Mouse (Mus musculus): ENCODE measurements at regions not wholly inside any gene's neighbourhood (a gene's known extent, or its start where the extent isn't known, plus 50 kb on each side); places are given as distances from the start of the nearest gene placed in this dataset.
"Not testable (repeated sequence)": the region's sequence is repeated elsewhere in the genome, so short reads cannot be mapped to it uniquely, and the experiment has no call there.

- no peak for ATAC-seq
- Histone ChIP-seq H3K4me2 (ENCODE audit: low read length) (no peak overlapping the region), H3K4me1 (ENCODE audit: control insufficient read depth, insufficient read depth, low read length) (no peaks in the 10 kb centered on the region), H3K27me3 (ENCODE audit: control insufficient read depth, insufficient read depth, low read depth, low read length) (peaks cover 6% of the 10 kb centered on the region; the same call in 1 of the 2 replicates), H3K9me3 (replicated peaks; ENCODE audit: control insufficient read depth, low read length, poor library complexity, severe bottlenecking) (no peaks in the 10 kb centered on the region), H3K27ac (ENCODE audit: low read length) (no peak overlapping the region), H3K36me3 (ENCODE audit: control insufficient read depth, insufficient read depth, low read length) (no peaks in the 10 kb centered on the region), H3K9ac (ENCODE audit: low read depth, low read length) (no peak overlapping the region), H3K4me3 (ENCODE audit: low read depth, low read length) (no peak overlapping the region)
- WGBS: 56% methylated on average over 2 of the region's 2 CpGs
Observed at GRCm38 (mm10) chr9:43857988-43858387, 114.2 kb downstream of the Nectin1 start.

- Histone ChIP-seq H3K27ac (ENCODE audit: low read length) (no peak overlapping the region), H3K36me3 (ENCODE audit: control insufficient read depth, insufficient read depth, low read length) (no peaks in the 10 kb centered on the region), H3K9me3 (replicated peaks; ENCODE audit: control insufficient read depth, low read length, poor library complexity, severe bottlenecking) (no peaks in the 10 kb centered on the region), H3K9ac (ENCODE audit: low read depth, low read length) (no peak overlapping the region), H3K4me2 (ENCODE audit: low read length) (no peak overlapping the region), H3K27me3 (ENCODE audit: control insufficient read depth, insufficient read depth, low read depth, low read length) (peaks cover 6% of the 10 kb centered on the region; the same call in 1 of the 2 replicates), H3K4me1 (ENCODE audit: control insufficient read depth, insufficient read depth, low read length) (peaks cover 4% of the 10 kb centered on the region), H3K4me3 (ENCODE audit: low read depth, low read length) (no peak overlapping the region)
- 26% methylated on average over 6 of the region's 6 CpGs for WGBS
- no peak for ATAC-seq
Observed at GRCm38 (mm10) chr9:43858761-43859160, 115.0 kb downstream of the Nectin1 start.

- peaks cover 10% of the 10 kb centered on the region for H3K4me1 ChIP-seq (ENCODE audit: control insufficient read depth, insufficient read depth, low read length)
- peaks cover 6% of the 10 kb centered on the region; the same call in 1 of the 2 replicates for H3K27me3 ChIP-seq (ENCODE audit: control insufficient read depth, insufficient read depth, low read depth, low read length)
- H3K9me3 ChIP-seq (replicated peaks; ENCODE audit: control insufficient read depth, low read length, poor library complexity, severe bottlenecking): no peaks in the 10 kb centered on the region
- WGBS: 91% methylated on average over 2 of the region's 2 CpGs
- no peak overlapping the region for H3K4me3 ChIP-seq (ENCODE audit: low read depth, low read length)
- no peaks in the 10 kb centered on the region for H3K36me3 ChIP-seq (ENCODE audit: control insufficient read depth, insufficient read depth, low read length)
- no peak overlapping the region for H3K9ac ChIP-seq (ENCODE audit: low read depth, low read length)
- no peak overlapping the region for H3K27ac ChIP-seq (ENCODE audit: low read length)
- no peak for ATAC-seq
- H3K4me2 ChIP-seq (ENCODE audit: low read length): no peak overlapping the region
Observed at GRCm38 (mm10) chr9:43860264-43860663, 116.5 kb downstream of the Nectin1 start.

- H3K27ac ChIP-seq (ENCODE audit: low read length): no peak overlapping the region
- WGBS: 32% methylated on average over 10 of the region's 10 CpGs
- H3K4me1 ChIP-seq (ENCODE audit: control insufficient read depth, insufficient read depth, low read length): peaks cover 10% of the 10 kb centered on the region
Observed at GRCm38 (mm10) chr9:43861375-43861774, 117.6 kb downstream of the Nectin1 start.

GRCm38 (mm10) chr9:43862034-43862433 lies 118.2 kb downstream of the Nectin1 start:
- WGBS: 32% methylated on average over 11 of the region's 11 CpGs
- not testable (repeated sequence) for H3K27ac ChIP-seq (ENCODE audit: low read length); ATAC-seq; H3K9me3 ChIP-seq (replicated peaks; ENCODE audit: control insufficient read depth, low read length, poor library complexity, severe bottlenecking); H3K9ac ChIP-seq (ENCODE audit: low read depth, low read length); H3K4me2 ChIP-seq (ENCODE audit: low read length); H3K4me3 ChIP-seq (ENCODE audit: low read depth, low read length); H3K27me3 ChIP-seq (ENCODE audit: control insufficient read depth, insufficient read depth, low read depth, low read length); H3K36me3 ChIP-seq (ENCODE audit: control insufficient read depth, insufficient read depth, low read length)
- H3K4me1 ChIP-seq (ENCODE audit: control insufficient read depth, insufficient read depth, low read length): peaks cover 10% of the 10 kb centered on the region

More at GRCm38 (mm10) chr9:43861375-43861774, 117.6 kb downstream of the Nectin1 start:
- Histone ChIP-seq H3K36me3 (ENCODE audit: control insufficient read depth, insufficient read depth, low read length) (no peaks in the 10 kb centered on the region), H3K4me2 (ENCODE audit: low read length) (no peak overlapping the region), H3K9ac (ENCODE audit: low read depth, low read length) (no peak overlapping the region), H3K9me3 (replicated peaks; ENCODE audit: control insufficient read depth, low read length, poor library complexity, severe bottlenecking) (no peaks in the 10 kb centered on the region), H3K27me3 (ENCODE audit: control insufficient read depth, insufficient read depth, low read depth, low read length) (peaks cover 6% of the 10 kb centered on the region; the same call in 1 of the 2 replicates), H3K4me3 (ENCODE audit: low read depth, low read length) (no peak overlapping the region)
- ATAC-seq: no peak

- H3K4me2 ChIP-seq (ENCODE audit: low read length): peak overlapping the region; percentile 35
- H3K9me3 ChIP-seq (replicated peaks; ENCODE audit: control insufficient read depth, low read length, poor library complexity, severe bottlenecking): no peaks in the 10 kb centered on the region
- H3K4me3 ChIP-seq (ENCODE audit: low read depth, low read length): no peak overlapping the region
- ATAC-seq: peak; percentile 78
- peaks cover 6% of the 10 kb centered on the region; the same call in 1 of the 2 replicates for H3K27me3 ChIP-seq (ENCODE audit: control insufficient read depth, insufficient read depth, low read depth, low read length)
- H3K4me1 ChIP-seq (ENCODE audit: control insufficient read depth, insufficient read depth, low read length): peaks cover 10% of the 10 kb centered on the region
- no peak overlapping the region for H3K27ac ChIP-seq (ENCODE audit: low read length)
- H3K9ac ChIP-seq (ENCODE audit: low read depth, low read length): peak overlapping the region; percentile 43; the same call in 1 of the 2 replicates
- no peaks in the 10 kb centered on the region for H3K36me3 ChIP-seq (ENCODE audit: control insufficient read depth, insufficient read depth, low read length)
- 2% methylated on average over 30 of the region's 30 CpGs for WGBS
Observed at GRCm38 (mm10) chr9:43863609-43864397, 120.0 kb downstream of the Nectin1 start.

GRCm38 (mm10) chr9:43866802-43867201 lies 123.0 kb downstream of the Nectin1 start:
- WGBS: 67% methylated on average over 12 of the region's 12 CpGs
- Histone ChIP-seq H3K27me3 (ENCODE audit: control insufficient read depth, insufficient read depth, low read depth, low read length) (peaks cover 6% of the 10 kb centered on the region; the same call in 1 of the 2 replicates), H3K36me3 (ENCODE audit: control insufficient read depth, insufficient read depth, low read length) (no peaks in the 10 kb centered on the region), H3K9me3 (replicated peaks; ENCODE audit: control insufficient read depth, low read length, poor library complexity, severe bottlenecking) (no peaks in the 10 kb centered on the region), H3K4me1 (ENCODE audit: control insufficient read depth, insufficient read depth, low read length) (peaks cover 10% of the 10 kb centered on the region), H3K4me3 (ENCODE audit: low read depth, low read length) (no peak overlapping the region), H3K9ac (ENCODE audit: low read depth, low read length) (no peak overlapping the region), H3K4me2 (ENCODE audit: low read length) (no peak overlapping the region), H3K27ac (ENCODE audit: low read length) (no peak overlapping the region)
- no peak for ATAC-seq

- ATAC-seq: no peak
- Histone ChIP-seq H3K4me1 (ENCODE audit: control insufficient read depth, insufficient read depth, low read length) (no peaks in the 10 kb centered on the region), H3K4me2 (ENCODE audit: low read length) (no peak overlapping the region), H3K36me3 (ENCODE audit: control insufficient read depth, insufficient read depth, low read length) (no peaks in the 10 kb centered on the region), H3K4me3 (ENCODE audit: low read depth, low read length) (no peak overlapping the region), H3K27ac (ENCODE audit: low read length) (no peak overlapping the region), H3K9ac (ENCODE audit: low read depth, low read length) (no peak overlapping the region), H3K27me3 (ENCODE audit: control insufficient read depth, insufficient read depth, low read depth, low read length) (no peaks in the 10 kb centered on the region), H3K9me3 (replicated peaks; ENCODE audit: control insufficient read depth, low read length, poor library complexity, severe bottlenecking) (no peaks in the 10 kb centered on the region)
- 86% methylated on average over 2 of the region's 2 CpGs for WGBS
Observed at GRCm38 (mm10) chr9:43873841-43874240, 130.1 kb downstream of the Nectin1 start.

- H3K4me1 ChIP-seq (ENCODE audit: control insufficient read depth, insufficient read depth, low read length): peaks cover 2% of the 10 kb centered on the region
- H3K27ac ChIP-seq (ENCODE audit: low read length): no peak overlapping the region
- ATAC-seq: no peak
- H3K4me3 ChIP-seq (ENCODE audit: low read depth, low read length): no peak overlapping the region
- no peaks in the 10 kb centered on the region for H3K9me3 ChIP-seq (replicated peaks; ENCODE audit: control insufficient read depth, low read length, poor library complexity, severe bottlenecking)
- no peaks in the 10 kb centered on the region for H3K36me3 ChIP-seq (ENCODE audit: control insufficient read depth, insufficient read depth, low read length)
- WGBS: 85% methylated on average over 5 of the region's 5 CpGs
- H3K4me2 ChIP-seq (ENCODE audit: low read length): no peak overlapping the region
- no peak overlapping the region for H3K9ac ChIP-seq (ENCODE audit: low read depth, low read length)
- H3K27me3 ChIP-seq (ENCODE audit: control insufficient read depth, insufficient read depth, low read depth, low read length): no peaks in the 10 kb centered on the region
Observed at GRCm38 (mm10) chr9:43874332-43874731, 130.5 kb downstream of the Nectin1 start.
